Mouse (Mus musculus) spleen, adult 18-20 months (tissue): ENCODE measurements at regions not wholly inside any gene's neighbourhood (a gene's known extent, or its start where the extent isn't known, plus 50 kb on each side); places are given as distances from the start of the nearest gene placed in this dataset.
A peak's percentile ranks its signal among the peaks of the same experiment; 100 is the strongest.

Source experiments
- DNase-seq, 2 experiments: peaks; one replicate each; pipeline ENCODE4 v3.0.0; 2022; ENCODE audit warnings: mixed read lengths in 2 of 2

DNA sequence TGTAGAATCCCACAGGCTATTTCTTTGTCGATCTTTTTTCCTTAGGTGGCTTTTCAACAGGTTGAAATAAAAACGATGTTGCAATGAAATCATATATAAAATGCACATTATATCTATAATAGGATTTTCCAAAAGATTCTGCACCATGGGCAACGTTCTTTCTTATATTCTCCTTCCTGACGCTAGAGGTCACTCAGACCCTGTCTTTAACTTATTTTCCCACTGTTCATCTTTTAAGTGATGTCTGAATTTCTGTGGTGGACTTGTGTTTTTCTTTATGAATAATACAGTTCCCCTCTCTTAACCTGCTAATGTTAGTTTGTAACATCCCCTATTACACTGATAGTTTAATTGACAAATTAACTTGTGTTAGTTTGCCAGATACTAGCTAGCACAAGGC, 86.5 kb upstream of the Got2 start:
- DNase-seq: no peak

DNA sequence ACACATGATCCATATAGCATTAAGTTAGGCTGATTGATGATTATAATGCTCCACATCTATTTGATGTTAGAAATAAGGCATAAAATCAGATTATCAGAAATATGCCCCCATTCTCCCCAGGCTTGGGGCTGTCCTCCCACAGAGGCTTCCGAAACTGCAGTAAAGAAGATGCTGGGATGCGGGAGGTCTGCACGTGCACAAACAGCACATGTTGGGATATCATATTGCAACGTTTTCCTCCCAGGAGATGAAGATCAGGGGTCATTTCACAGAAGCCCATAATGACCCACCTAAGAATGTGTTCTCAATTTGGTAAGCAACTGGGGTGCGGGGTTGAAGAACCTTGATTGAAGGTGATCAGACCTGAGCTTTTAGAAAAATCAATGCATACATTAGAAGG, 85.9 kb upstream of the Got2 start:
- DNase-seq: no peak

- no peak for DNase-seq
These were observed 85.2 kb upstream of the Got2 start for GRCm38 (mm10) chr8:95973571-95973970.

DNA sequence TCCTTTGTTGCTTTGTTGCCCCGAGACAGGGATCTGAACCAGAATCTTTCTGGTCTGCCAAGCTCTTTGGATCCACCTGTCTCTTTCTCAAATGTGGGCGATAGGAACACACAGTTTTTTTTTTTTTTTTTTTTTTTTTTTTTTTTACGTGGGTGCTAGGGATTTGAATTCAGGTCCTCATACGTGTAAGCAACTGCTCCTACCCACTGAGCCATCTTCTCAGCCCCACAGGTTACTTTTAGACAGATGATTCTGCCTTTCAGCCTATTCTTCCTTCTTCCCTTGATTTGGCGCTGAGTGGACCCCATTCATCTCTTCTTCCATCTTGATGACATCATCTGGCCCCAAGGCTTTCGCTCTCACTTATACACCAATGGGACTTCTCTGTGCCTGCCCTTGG, 80.5 kb upstream of the Got2 start:
- DNase-seq: no peak

- no peak for DNase-seq
These were observed 78.1 kb upstream of the Got2 start for GRCm38 (mm10) chr8:95966430-95966829.

- DNase-seq: no peak
These were observed 63.9 kb upstream of the Got2 start for GRCm38 (mm10) chr8:95952257-95952656.

- DNase-seq: peak in 1 of 2 experiments; percentile 10
These were observed 63.4 kb upstream of the Got2 start for GRCm38 (mm10) chr8:95951794-95952193.
